Mouse (Mus musculus): ENCODE results near the gene Arpp21. TPM values are rescaled to one million over a fixed set of nuclear protein-coding genes. Genes with fewer than 3 reads are reported as not detected.

Gene Arpp21
- polyA plus RNA-seq, 1 experiment from 2014 or later = 59.8 TPM

DNA sequence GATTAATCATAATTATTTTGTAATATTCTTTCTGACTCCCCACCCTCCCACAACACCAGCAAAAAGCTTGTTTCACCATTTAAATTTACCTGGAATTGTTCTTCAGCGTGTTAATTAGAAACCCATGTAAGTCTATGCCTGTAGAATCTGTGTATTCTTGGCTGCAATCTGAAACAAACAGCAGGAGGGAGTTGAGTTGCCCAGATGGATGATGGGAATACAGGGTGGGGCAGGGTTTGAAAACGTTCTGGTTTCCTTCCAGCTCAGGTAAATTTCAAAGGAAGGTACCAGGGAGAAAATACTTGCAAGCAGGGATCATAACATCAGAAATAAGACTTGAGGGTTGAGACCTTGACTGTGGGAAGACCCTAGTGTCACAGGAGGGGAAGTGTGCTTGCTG lies 58.2 kb downstream of the Arpp21 start:
- Histone ChIP-seq H3K4me3 (ENCODE audit: low read depth, low read length) (no peak overlapping the region), H3K27ac (ENCODE audit: low read depth, low read length) (no peak overlapping the region)
- WGBS = 69% methylated on average over 2 of the region's 2 CpGs

DNA sequence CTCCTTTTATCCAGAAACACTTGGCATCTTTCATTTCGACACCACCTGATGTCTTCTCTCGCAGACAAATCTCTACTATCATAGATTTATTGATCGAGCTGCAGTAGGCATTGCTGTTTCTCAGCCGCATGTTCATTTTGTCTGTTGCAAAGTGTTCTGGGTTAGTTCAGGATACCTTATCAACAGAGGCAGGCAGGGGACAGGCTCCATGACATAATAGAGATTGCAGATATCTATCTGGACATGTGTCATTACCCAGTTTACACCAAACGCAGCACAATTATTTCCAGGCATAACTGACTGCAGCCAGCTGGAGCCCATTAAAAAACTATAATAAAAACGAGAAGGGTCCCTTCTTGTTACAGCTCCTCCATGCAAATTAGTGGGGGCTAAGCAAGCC lies 59.4 kb downstream of the Arpp21 start:
- Histone ChIP-seq H3K4me2 (ENCODE audit: low read depth, low read length) (no peak overlapping the region), H3K4me3 (ENCODE audit: low read depth, low read length) (no peak overlapping the region), H3K9me3 (ENCODE audit: control insufficient read depth, low read length) (no peaks in the 10 kb centered on the region), H3K27ac (ENCODE audit: low read depth, low read length) (no peak overlapping the region), H3K4me1 (ENCODE audit: control insufficient read depth, insufficient read depth, low read length) (0 out of 2 replicates have a peak, but pooled peaks cover 4% of the 10 kb centered on the region), H3K27me3 (ENCODE audit: control insufficient read depth, insufficient read depth, low read length) (no peaks in the 10 kb centered on the region), H3K9ac (replicated peaks; ENCODE audit: low read depth, low read length) (no peak overlapping the region), H3K36me3 (ENCODE audit: control insufficient read depth, insufficient read depth, low read length) (0 out of 2 replicates have a peak, but pooled peaks cover 3% of the 10 kb centered on the region)
- no peak for ATAC-seq (ENCODE audit: low read depth)
- WGBS = 56% methylated on average over 6 of the region's 6 CpGs

More for the DNA sequence above, 58.2 kb downstream of the Arpp21 start:
- H3K4me2 ChIP-seq (ENCODE audit: low read depth, low read length) = no peak overlapping the region
- H3K27me3 ChIP-seq (ENCODE audit: control insufficient read depth, insufficient read depth, low read length) = no peaks in the 10 kb centered on the region
- H3K9ac ChIP-seq (replicated peaks; ENCODE audit: low read depth, low read length) = no peak overlapping the region
- 0 out of 2 replicates have a peak, but pooled peaks cover 4% of the 10 kb centered on the region for H3K4me1 ChIP-seq (ENCODE audit: control insufficient read depth, insufficient read depth, low read length)
- H3K9me3 ChIP-seq (ENCODE audit: control insufficient read depth, low read length) = no peaks in the 10 kb centered on the region
- ATAC-seq (ENCODE audit: low read depth) = no peak
- 0 out of 2 replicates have a peak, but pooled peaks cover 3% of the 10 kb centered on the region for H3K36me3 ChIP-seq (ENCODE audit: control insufficient read depth, insufficient read depth, low read length)

DNA sequence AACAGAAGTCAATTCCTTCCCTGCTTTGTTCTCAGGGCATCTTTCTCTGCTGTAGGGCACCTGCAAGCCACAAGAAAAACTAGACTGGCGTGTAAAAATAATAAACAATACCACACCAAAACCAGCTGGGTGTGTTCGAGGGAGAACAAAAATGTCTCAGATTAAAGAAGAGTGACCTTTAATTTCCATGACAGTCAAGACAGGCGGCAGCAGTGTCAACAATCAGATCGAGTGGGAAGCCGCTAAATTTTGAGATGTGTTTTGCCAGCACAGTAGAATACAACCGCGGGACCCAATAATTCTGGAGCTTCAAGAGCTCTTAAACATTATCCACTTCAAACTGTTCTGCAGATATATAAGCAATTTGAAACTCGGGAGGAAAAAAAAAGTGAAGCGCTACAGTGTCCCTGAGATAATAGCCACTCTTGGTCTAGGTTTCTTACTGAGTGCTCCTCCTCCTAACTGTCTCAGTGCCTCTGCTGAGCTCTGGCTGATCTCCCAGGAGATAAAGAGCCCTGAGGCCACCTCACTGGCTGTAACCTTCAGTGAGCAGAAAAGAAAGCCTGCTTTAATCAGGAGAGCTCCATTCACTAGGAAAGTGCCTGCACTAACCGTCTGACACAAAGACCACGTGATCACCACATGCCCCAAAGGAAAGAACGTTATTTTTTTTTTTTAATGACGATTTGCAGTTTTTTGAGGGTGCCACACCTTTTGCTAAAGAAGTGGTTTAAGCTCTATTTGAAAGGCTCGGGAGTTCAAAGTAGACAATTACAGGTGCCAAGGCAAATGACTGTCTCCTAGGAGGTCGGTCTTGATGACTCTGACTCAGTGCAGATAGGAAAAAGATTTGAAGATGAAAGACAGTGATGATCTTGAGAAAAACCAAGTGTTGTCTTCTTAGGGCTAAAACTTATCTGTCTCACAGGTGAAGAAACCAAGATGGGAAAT lies 61.1 kb downstream of the Arpp21 start:
- 30% methylated on average over 15 of the region's 15 CpGs for WGBS
- H3K36me3 ChIP-seq (ENCODE audit: control insufficient read depth, insufficient read depth, low read length) = 0 out of 2 replicates have a peak, but pooled peaks cover 3% of the 10 kb centered on the region
- H3K4me1 ChIP-seq (ENCODE audit: control insufficient read depth, insufficient read depth, low read length) = 0 out of 2 replicates have a peak, but pooled peaks cover 4% of the 10 kb centered on the region
- peak; percentile 41; the same call in 1 of the 2 replicates for ATAC-seq (ENCODE audit: low read depth)
- no peak overlapping the region for H3K4me2 ChIP-seq (ENCODE audit: low read depth, low read length)
- H3K9ac ChIP-seq (replicated peaks; ENCODE audit: low read depth, low read length) = no peak overlapping the region
- no peaks in the 10 kb centered on the region for H3K9me3 ChIP-seq (ENCODE audit: control insufficient read depth, low read length)
- H3K27me3 ChIP-seq (ENCODE audit: control insufficient read depth, insufficient read depth, low read length) = no peaks in the 10 kb centered on the region
- no peak overlapping the region for H3K27ac ChIP-seq (ENCODE audit: low read depth, low read length)
- no peak overlapping the region for H3K4me3 ChIP-seq (ENCODE audit: low read depth, low read length)

DNA sequence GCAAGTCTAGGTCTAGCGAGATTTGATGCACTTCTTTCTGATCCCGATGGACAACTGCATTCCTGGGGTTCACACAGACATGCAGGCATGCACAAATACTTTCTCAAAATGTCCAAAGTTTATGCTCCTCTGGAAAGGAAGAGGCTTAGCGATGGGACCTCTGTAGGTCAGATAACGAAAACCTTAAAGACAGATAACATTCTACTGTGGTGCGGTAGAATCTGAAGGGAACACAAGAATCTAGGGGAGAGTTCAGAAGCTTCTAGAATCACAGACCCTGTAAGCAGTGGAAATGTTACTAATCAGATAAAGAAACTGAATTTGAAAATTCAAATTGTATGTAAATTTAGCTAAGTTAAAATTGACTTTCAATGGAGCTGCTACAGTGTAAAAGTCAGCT lies 62.0 kb downstream of the Arpp21 start:
- Histone ChIP-seq H3K27ac (ENCODE audit: low read depth, low read length) (no peak overlapping the region), H3K9ac (replicated peaks; ENCODE audit: low read depth, low read length) (no peak overlapping the region), H3K4me2 (ENCODE audit: low read depth, low read length) (no peak overlapping the region), H3K9me3 (ENCODE audit: control insufficient read depth, low read length) (no peaks in the 10 kb centered on the region), H3K36me3 (ENCODE audit: control insufficient read depth, insufficient read depth, low read length) (0 out of 2 replicates have a peak, but pooled peaks cover 3% of the 10 kb centered on the region), H3K4me1 (ENCODE audit: control insufficient read depth, insufficient read depth, low read length) (0 out of 2 replicates have a peak, but pooled peaks cover 4% of the 10 kb centered on the region), H3K4me3 (ENCODE audit: low read depth, low read length) (no peak overlapping the region), H3K27me3 (ENCODE audit: control insufficient read depth, insufficient read depth, low read length) (no peaks in the 10 kb centered on the region)
- WGBS = 94% methylated on average over 5 of the region's 5 CpGs
- no peak for ATAC-seq (ENCODE audit: low read depth)

DNA sequence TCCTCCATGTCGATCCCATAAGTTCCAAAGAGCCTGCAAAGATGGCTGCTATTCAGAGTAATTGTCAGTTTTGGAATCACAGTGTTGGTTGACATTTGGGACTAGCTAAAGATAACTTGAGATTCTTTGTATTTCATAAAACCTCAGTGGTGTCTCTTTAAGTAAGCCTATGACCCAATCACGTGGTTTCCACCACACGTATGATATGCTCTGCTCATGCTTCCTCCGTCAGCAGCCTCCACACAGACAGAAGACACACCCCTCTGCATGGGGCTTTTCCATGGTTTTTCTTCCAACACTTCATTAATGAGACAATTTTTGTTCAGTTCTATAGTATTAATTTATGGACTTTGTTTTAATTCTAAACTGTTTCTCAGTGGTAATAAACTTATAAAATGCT lies 71.1 kb downstream of the Arpp21 start:
- Histone ChIP-seq H3K4me1 (ENCODE audit: control insufficient read depth, insufficient read depth, low read length) (no peaks in the 10 kb centered on the region), H3K4me3 (ENCODE audit: low read depth, low read length) (no peak overlapping the region), H3K27me3 (ENCODE audit: control insufficient read depth, insufficient read depth, low read length) (no peaks in the 10 kb centered on the region), H3K9me3 (ENCODE audit: control insufficient read depth, low read length) (no peaks in the 10 kb centered on the region), H3K27ac (ENCODE audit: low read depth, low read length) (no peak overlapping the region), H3K36me3 (ENCODE audit: control insufficient read depth, insufficient read depth, low read length) (no peaks in the 10 kb centered on the region), H3K9ac (replicated peaks; ENCODE audit: low read depth, low read length) (no peak overlapping the region), H3K4me2 (ENCODE audit: low read depth, low read length) (no peak overlapping the region)
- no peak for ATAC-seq (ENCODE audit: low read depth)
- 91% methylated on average over 4 of the region's 4 CpGs for WGBS

DNA sequence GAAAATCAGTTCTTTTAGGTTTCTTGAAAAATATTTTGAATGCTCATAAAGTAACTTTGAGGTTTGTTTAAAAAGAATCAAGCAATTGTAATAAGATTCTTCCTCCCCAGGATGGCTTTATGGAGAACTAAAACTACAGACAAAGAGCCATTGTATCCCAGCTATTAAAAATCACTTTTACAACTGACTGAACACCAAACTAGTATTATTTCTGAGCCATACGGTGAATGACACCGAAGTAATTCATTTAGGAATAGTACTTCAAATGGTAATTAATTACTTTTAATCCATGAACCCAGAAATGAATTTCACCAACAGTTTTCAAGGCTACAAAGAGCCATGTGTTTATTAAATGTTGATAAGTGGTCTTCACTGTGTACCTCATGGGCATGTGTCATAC lies 74.8 kb downstream of the Arpp21 start:
- Histone ChIP-seq H3K27ac (ENCODE audit: low read depth, low read length) (no peak overlapping the region), H3K9ac (replicated peaks; ENCODE audit: low read depth, low read length) (no peak overlapping the region), H3K4me1 (ENCODE audit: control insufficient read depth, insufficient read depth, low read length) (no peaks in the 10 kb centered on the region), H3K27me3 (ENCODE audit: control insufficient read depth, insufficient read depth, low read length) (no peaks in the 10 kb centered on the region), H3K4me3 (ENCODE audit: low read depth, low read length) (no peak overlapping the region), H3K36me3 (ENCODE audit: control insufficient read depth, insufficient read depth, low read length) (no peaks in the 10 kb centered on the region), H3K4me2 (ENCODE audit: low read depth, low read length) (no peak overlapping the region), H3K9me3 (ENCODE audit: control insufficient read depth, low read length) (no peaks in the 10 kb centered on the region)
- WGBS = 44% methylated on average over 2 of the region's 2 CpGs
- ATAC-seq (ENCODE audit: low read depth) = no peak

DNA sequence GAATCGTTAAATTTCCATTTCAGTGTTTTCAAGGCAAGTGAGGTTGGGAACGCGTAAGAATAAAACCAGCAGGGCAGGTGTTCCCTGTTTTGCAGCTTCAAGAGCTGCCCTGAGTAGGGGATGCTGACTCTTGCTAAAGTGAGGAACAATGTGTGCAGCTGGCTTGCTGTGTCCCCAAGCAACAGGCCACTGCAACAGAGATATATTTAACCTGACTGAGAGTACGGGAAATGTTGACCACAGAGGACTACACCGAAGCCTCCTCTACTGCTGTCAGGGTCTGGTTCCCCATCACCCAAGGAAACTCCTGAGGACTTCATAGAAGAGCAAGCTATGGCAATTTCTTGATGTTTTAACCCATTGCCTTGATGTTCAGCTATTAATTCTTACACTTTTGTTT lies 81.8 kb downstream of the Arpp21 start:
- Histone ChIP-seq H3K9ac (replicated peaks; ENCODE audit: low read depth, low read length) (no peak overlapping the region), H3K4me2 (ENCODE audit: low read depth, low read length) (no peak overlapping the region), H3K27me3 (ENCODE audit: control insufficient read depth, insufficient read depth, low read length) (no peaks in the 10 kb centered on the region), H3K4me3 (ENCODE audit: low read depth, low read length) (no peak overlapping the region), H3K36me3 (ENCODE audit: control insufficient read depth, insufficient read depth, low read length) (no peaks in the 10 kb centered on the region), H3K4me1 (ENCODE audit: control insufficient read depth, insufficient read depth, low read length) (no peaks in the 10 kb centered on the region), H3K27ac (ENCODE audit: low read depth, low read length) (no peak overlapping the region), H3K9me3 (ENCODE audit: control insufficient read depth, low read length) (no peaks in the 10 kb centered on the region)
- WGBS = 84% methylated on average over 5 of the region's 5 CpGs
- no peak for ATAC-seq (ENCODE audit: low read depth)

DNA sequence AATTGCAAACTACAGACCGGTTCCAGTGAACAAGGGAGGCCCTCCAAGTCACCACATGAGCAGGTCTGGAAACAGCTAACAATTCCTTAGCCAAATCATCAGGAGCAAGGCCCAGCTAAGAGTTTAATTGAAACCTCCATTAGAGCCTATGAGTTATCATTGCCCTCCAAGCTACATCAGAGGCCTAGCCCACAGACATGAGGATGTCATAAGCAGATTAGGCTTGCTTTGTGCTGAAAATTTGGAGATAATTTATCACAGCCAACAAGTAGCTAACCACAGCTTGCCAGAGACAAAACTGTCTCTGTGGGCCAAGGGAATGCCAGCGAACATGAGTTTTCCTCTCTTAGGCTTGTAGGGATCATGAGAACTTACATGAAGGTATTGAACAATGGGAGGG lies 83.0 kb downstream of the Arpp21 start:
- Histone ChIP-seq H3K9ac (replicated peaks; ENCODE audit: low read depth, low read length) (no peak overlapping the region), H3K27ac (ENCODE audit: low read depth, low read length) (no peak overlapping the region), H3K36me3 (ENCODE audit: control insufficient read depth, insufficient read depth, low read length) (no peaks in the 10 kb centered on the region), H3K9me3 (ENCODE audit: control insufficient read depth, low read length) (no peaks in the 10 kb centered on the region), H3K4me1 (ENCODE audit: control insufficient read depth, insufficient read depth, low read length) (no peaks in the 10 kb centered on the region), H3K27me3 (ENCODE audit: control insufficient read depth, insufficient read depth, low read length) (no peaks in the 10 kb centered on the region), H3K4me3 (ENCODE audit: low read depth, low read length) (no peak overlapping the region), H3K4me2 (ENCODE audit: low read depth, low read length) (no peak overlapping the region)
- 91% methylated on average over 2 of the region's 2 CpGs for WGBS
- no peak for ATAC-seq (ENCODE audit: low read depth)

DNA sequence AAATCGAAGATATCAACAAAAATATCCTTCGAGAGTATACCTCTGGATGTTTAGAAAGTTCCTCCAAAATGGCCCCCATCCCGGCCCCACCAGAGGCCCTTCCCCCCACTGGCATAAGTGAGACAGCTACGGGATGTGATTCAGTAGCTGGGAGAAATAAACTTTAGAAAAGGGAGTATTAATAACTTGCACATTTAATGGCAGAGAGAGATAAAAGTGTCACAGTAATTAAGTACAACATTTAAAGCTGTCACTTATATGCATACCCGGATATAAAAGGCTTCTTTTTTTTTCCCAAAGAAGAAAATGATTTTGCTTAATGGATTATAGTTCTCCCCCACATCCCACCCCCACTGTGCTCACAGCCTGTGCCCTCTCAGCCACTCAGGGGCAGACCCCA lies 84.6 kb downstream of the Arpp21 start:
- H3K27me3 ChIP-seq (ENCODE audit: control insufficient read depth, insufficient read depth, low read length) = no peaks in the 10 kb centered on the region
- no peak overlapping the region for H3K4me2 ChIP-seq (ENCODE audit: low read depth, low read length)
- ATAC-seq (ENCODE audit: low read depth) = no peak
- H3K9me3 ChIP-seq (ENCODE audit: control insufficient read depth, low read length) = no peaks in the 10 kb centered on the region
- no peaks in the 10 kb centered on the region for H3K4me1 ChIP-seq (ENCODE audit: control insufficient read depth, insufficient read depth, low read length)
- H3K36me3 ChIP-seq (ENCODE audit: control insufficient read depth, insufficient read depth, low read length) = no peaks in the 10 kb centered on the region
- WGBS = 82% methylated on average over 5 of the region's 5 CpGs
- H3K9ac ChIP-seq (replicated peaks; ENCODE audit: low read depth, low read length) = no peak overlapping the region
- no peak overlapping the region for H3K27ac ChIP-seq (ENCODE audit: low read depth, low read length)
- H3K4me3 ChIP-seq (ENCODE audit: low read depth, low read length) = no peak overlapping the region

Data from neural tube, embryonic 14.5 days (tissue).